Mouse (Mus musculus) stomach, postnatal 0 days (tissue): ENCODE measurements around the gene Olfr678.
A peak's percentile ranks its signal among the peaks of the same experiment; 100 is the strongest.

ENCODE experiments used
- CTCF ChIP-seq: IDR thresholded peaks from 2 replicates; pipeline ENCODE4 v1.5.1; 2016; ENCODE audit warnings: antibody characterized with exemption, low read depth, mild to moderate bottlenecking, moderate library complexity
- EP300 ChIP-seq: optimal IDR thresholded peaks from 2 replicates; pipeline ENCODE3; 2016; ENCODE audit warnings: antibody characterized with exemption

GRCm38 (mm10) chr7:105022530-105022929 is 41.7 kb upstream of the Olfr678 start:
- TF ChIP-seq CTCF: peak; percentile 37; the same call in 1 of the 2 replicates
- TF ChIP-seq EP300: no peak
